Mouse (Mus musculus): ENCODE measurements around the gene Myh10.

- TF ChIP-seq CTCF (IDR thresholded peaks at IDR 0.05; ENCODE audit: low read depth), result no peak
- no peak for TF ChIP-seq EP300 (IDR thresholded peaks at IDR 0.05; ENCODE audit: low read depth)
Observed at GRCm38 (mm10) chr11:68782336-68782735, 91.0 kb downstream of the Myh10 start.

All from liver, embryonic 14.5 days (tissue).